Mouse (Mus musculus) stomach, embryonic 16.5 days (tissue): ENCODE data around the gene Plppr1. TPM values are rescaled to one million over a fixed set of nuclear protein-coding genes. Genes with fewer than 3 reads are reported as not detected.
"Not testable (repeated sequence)": the region's sequence is repeated elsewhere in the genome, so short reads cannot be mapped to it uniquely, and the experiment has no call there.

ENCODE experiments used
- ATAC-seq: fragments of 200-750 bp; cut with Nextera tagmentation; 2 replicates; pipeline ENCODE4 v1.8.0; 2017; ENCODE audit warnings: moderate number of reproducible peaks, moderate TSS enrichment; ENCODE audit not compliant: insufficient read depth, low FRiP score
- H3K27ac ChIP-seq: fragments of 300-500 bp; sonication (generic); 2 replicates; pipeline ENCODE4 v1.5.1; 2014; ENCODE audit warnings: low read length
- H3K27me3 ChIP-seq: fragments of 300-500 bp; sonication (generic); 2 replicates; pipeline ENCODE4 v1.6.1; 2014; ENCODE audit warnings: low read length, control low read depth, mixed read lengths; ENCODE audit not compliant: control insufficient read depth, insufficient read depth
- H3K36me3 ChIP-seq: fragments of 300-500 bp; sonication (generic); 2 replicates; pipeline ENCODE4 v1.6.1; 2014; ENCODE audit warnings: low read length; ENCODE audit not compliant: control insufficient read depth, insufficient read depth
- H3K4me1 ChIP-seq: fragments of 300-500 bp; sonication (generic); 2 replicates; pipeline ENCODE4 v1.6.1; 2014; ENCODE audit warnings: low read length, control low read depth, mixed read lengths; ENCODE audit not compliant: control insufficient read depth, insufficient read depth
- H3K4me2 ChIP-seq: fragments of 300-500 bp; sonication (generic); 2 replicates; pipeline ENCODE4 v1.6.1; 2014; ENCODE audit warnings: low read depth, low read length, mixed read lengths
- H3K4me3 ChIP-seq: fragments of 300-500 bp; sonication (generic); replicated peaks from 2 replicates; pipeline ENCODE4 v1.5.1; 2014; ENCODE audit warnings: mild to moderate bottlenecking, low read length
- H3K9ac ChIP-seq: fragments of 300-500 bp; sonication (generic); 2 replicates; pipeline ENCODE4 v1.6.1; 2014; ENCODE audit warnings: low read length
- H3K9me3 ChIP-seq: fragments of 300-500 bp; sonication (generic); replicated peaks from 2 replicates; pipeline ENCODE4 v1.6.1; 2016; ENCODE audit warnings: low read length, control low read depth; ENCODE audit not compliant: control insufficient read depth
- WGBS: fragments of 180-500 bp; shearing (Covaris S2); extraction: QIAGEN DNeasy Blood & Tissue Kit; methylation state at CpG from one replicate; pipeline ENCODE4 v1.1.7; 2014; 5-methylcytosine and 5-hydroxymethylcytosine counted together
- polyA plus RNA-seq: library from polyadenylated mRNA; unstranded; fragments of >200 nt; fragmentation: Nextera tagmentation; extraction: Ambion mirVana; gene quantifications from 2 replicates; pipeline ENCODE4 v1.2.1, GENCODE M21; 2015

The Plppr1 gene
- polyA plus RNA-seq, 1 experiment from 2014 or later: 1.9 TPM

GRCm38 (mm10) chr4:49285340-49286196 is 226.5 kb downstream of the Plppr1 start:
- Histone ChIP-seq H3K27ac (no peak overlapping the region), H3K4me3 (no peak overlapping the region), H3K36me3 (no peaks in the 10 kb centered on the region), H3K4me2 (no peak overlapping the region), H3K4me1 (no peaks in the 10 kb centered on the region), H3K9me3 (no peaks in the 10 kb centered on the region), H3K27me3 (no peaks in the 10 kb centered on the region), H3K9ac (no peak overlapping the region)
- 62% methylated on average over 15 of the region's 15 CpGs for WGBS
- ATAC-seq: no peak

GRCm38 (mm10) chr4:49286197-49286492 is 227.1 kb downstream of the Plppr1 start:
- ATAC-seq: no peak; the same call in 1 of the 2 replicates

GRCm38 (mm10) chr4:49296434-49296833 is 237.4 kb downstream of the Plppr1 start:
- ATAC-seq: no peak
- H3K27me3 ChIP-seq: no peaks in the 10 kb centered on the region
- H3K4me3 ChIP-seq: no peak overlapping the region
- H3K4me2 ChIP-seq: no peak overlapping the region
- no peak overlapping the region for H3K9ac ChIP-seq
- no peak overlapping the region for H3K27ac ChIP-seq
- H3K36me3 ChIP-seq: no peaks in the 10 kb centered on the region
- H3K4me1 ChIP-seq: no peaks in the 10 kb centered on the region
- no peaks in the 10 kb centered on the region for H3K9me3 ChIP-seq
- 40% methylated on average over 1 of the region's 1 CpGs for WGBS

More at GRCm38 (mm10) chr4:49286197-49286492, 227.1 kb downstream of the Plppr1 start:
- H3K4me2 ChIP-seq: no peak overlapping the region
- H3K27me3 ChIP-seq: no peaks in the 10 kb centered on the region
- no peaks in the 10 kb centered on the region for H3K4me1 ChIP-seq
- 54% methylated on average over 4 of the region's 4 CpGs for WGBS
- H3K27ac ChIP-seq: no peak overlapping the region
- H3K9ac ChIP-seq: no peak overlapping the region
- H3K36me3 ChIP-seq: no peaks in the 10 kb centered on the region
- H3K4me3 ChIP-seq: no peak overlapping the region
- no peaks in the 10 kb centered on the region for H3K9me3 ChIP-seq

- 46% methylated on average over 1 of the region's 1 CpGs for WGBS
- H3K36me3 ChIP-seq: no peaks in the 10 kb centered on the region
- no peak overlapping the region for H3K27ac ChIP-seq
- no peaks in the 10 kb centered on the region for H3K27me3 ChIP-seq
- no peak overlapping the region for H3K4me2 ChIP-seq
- no peaks in the 10 kb centered on the region for H3K9me3 ChIP-seq
- H3K9ac ChIP-seq: no peak overlapping the region
- H3K4me1 ChIP-seq: no peaks in the 10 kb centered on the region
- no peak for ATAC-seq
- H3K4me3 ChIP-seq: no peak overlapping the region
Observed at GRCm38 (mm10) chr4:49299576-49299975, 240.5 kb downstream of the Plppr1 start.

GRCm38 (mm10) chr4:49321903-49322635 is 263.0 kb downstream of the Plppr1 start:
- no peaks in the 10 kb centered on the region for H3K27me3 ChIP-seq
- no peaks in the 10 kb centered on the region for H3K36me3 ChIP-seq
- 53% methylated on average over 6 of the region's 6 CpGs for WGBS
- H3K27ac ChIP-seq: no peak overlapping the region
- no peak overlapping the region for H3K4me3 ChIP-seq
- no peaks in the 10 kb centered on the region for H3K4me1 ChIP-seq
- no peak for ATAC-seq
- no peak overlapping the region for H3K9ac ChIP-seq
- no peak overlapping the region for H3K4me2 ChIP-seq
- no peaks in the 10 kb centered on the region for H3K9me3 ChIP-seq

GRCm38 (mm10) chr4:49337949-49338348 is 278.9 kb downstream of the Plppr1 start:
- H3K9me3 ChIP-seq, H3K4me3 ChIP-seq: not testable (repeated sequence)
- WGBS: 79% methylated on average over 3 of the region's 4 CpGs

GRCm38 (mm10) chr4:49340091-49340490 is 281.0 kb downstream of the Plppr1 start:
- not testable (repeated sequence) for H3K4me1 ChIP-seq, ATAC-seq, H3K9me3 ChIP-seq, H3K36me3 ChIP-seq, H3K27ac ChIP-seq, H3K4me2 ChIP-seq, H3K9ac ChIP-seq, H3K27me3 ChIP-seq, H3K4me3 ChIP-seq
- WGBS: 56% methylated on average over 3 of the region's 3 CpGs

More at GRCm38 (mm10) chr4:49337949-49338348, 278.9 kb downstream of the Plppr1 start:
- H3K36me3 ChIP-seq, H3K4me2 ChIP-seq, H3K27me3 ChIP-seq, H3K9ac ChIP-seq, ATAC-seq, H3K4me1 ChIP-seq, H3K27ac ChIP-seq: not testable (repeated sequence)

- not testable (repeated sequence) for H3K4me3 ChIP-seq, H3K4me2 ChIP-seq, H3K27me3 ChIP-seq, H3K27ac ChIP-seq, H3K36me3 ChIP-seq, H3K9me3 ChIP-seq, H3K4me1 ChIP-seq, ATAC-seq, H3K9ac ChIP-seq
- WGBS: 76% methylated on average over 1 of the region's 1 CpGs
Observed at GRCm38 (mm10) chr4:49348001-49348400, 288.9 kb downstream of the Plppr1 start.

- Histone ChIP-seq H3K4me2 (no peak overlapping the region), H3K36me3 (no peaks in the 10 kb centered on the region), H3K4me1 (no peaks in the 10 kb centered on the region), H3K9me3 (no peaks in the 10 kb centered on the region), H3K27me3 (no peaks in the 10 kb centered on the region), H3K9ac (no peak overlapping the region), H3K27ac (no peak overlapping the region), H3K4me3 (no peak overlapping the region)
- no peak for ATAC-seq
- 80% methylated on average over 2 of the region's 2 CpGs for WGBS
Observed at GRCm38 (mm10) chr4:49348677-49349076, 289.6 kb downstream of the Plppr1 start.
